ENCODE assay signal across 13 mouse cellular contexts in genomic region chr8:116661521-116661920, GRCm38 (mm10).
"Had no signal": no experiment of that assay in that cellular context is flagged by ENCODE, and none has a peak within 500 bp of the region (broad histone marks: within the 10 kb centered on the region; RNA-seq: fewer than 3 reads in every experiment).

No protein-coding gene starts in this region.

- H3K4me2 ChIP-seq: limb, embryonic 13.5 days; liver, embryonic 15.5 days; midbrain, embryonic 13.5 days; stomach, embryonic 15.5 days had no signal

- H3K36me3 ChIP-seq: limb, embryonic 13.5 days; liver, embryonic 15.5 days; midbrain, embryonic 13.5 days; stomach, embryonic 15.5 days had no signal

- H3K9me3 ChIP-seq: limb, embryonic 13.5 days; liver, embryonic 15.5 days; midbrain, embryonic 13.5 days; stomach, embryonic 15.5 days had no signal

- H3K4me1 ChIP-seq: limb, embryonic 13.5 days; liver, embryonic 15.5 days; midbrain, embryonic 13.5 days; stomach, embryonic 15.5 days had no signal

- H3K9ac ChIP-seq: limb, embryonic 13.5 days; liver, embryonic 15.5 days; midbrain, embryonic 13.5 days; stomach, embryonic 15.5 days had no signal

- H3K27ac ChIP-seq: limb, embryonic 13.5 days; liver, embryonic 15.5 days; midbrain, embryonic 13.5 days; stomach, embryonic 15.5 days had no signal

- ATAC-seq: lung, postnatal 0 days; midbrain, embryonic 13.5 days had no signal

- H3K27me3 ChIP-seq: limb, embryonic 13.5 days; liver, embryonic 15.5 days; midbrain, embryonic 13.5 days; stomach, embryonic 15.5 days had no signal

- H3K4me3 ChIP-seq: limb, embryonic 13.5 days; liver, embryonic 15.5 days; midbrain, embryonic 13.5 days; stomach, embryonic 15.5 days had no signal

- DNase-seq: kidney, postnatal 25 days; layer of hippocampus, adult 9-11 months; layer of hippocampus, postnatal 36 days; lung, adult 2 months; lung, postnatal 36 days; right cerebral cortex, postnatal 14 days; thymus, adult 2 months; thymus, postnatal 25 days had no signal
